Mouse (Mus musculus) midbrain, embryonic 11.5 days (tissue): ENCODE data around the gene Clec16a. TPM values are rescaled to one million over a fixed set of nuclear protein-coding genes. Genes with fewer than 3 reads are reported as not detected.

Source experiments
- ATAC-seq: fragments of 200-750 bp; cut with Nextera tagmentation; 2 replicates; pipeline ENCODE4 v1.8.0; 2017; ENCODE audit warnings: moderate TSS enrichment, moderate library complexity; ENCODE audit not compliant: low FRiP score
- DNase-seq: peaks from one replicate; pipeline ENCODE4 v3.0.0; 2015; ENCODE audit warnings: low spot score; ENCODE audit errors: missing footprints
- H3K27ac ChIP-seq: fragments of 300-500 bp; sonication (generic); 2 replicates; pipeline ENCODE4 v1.5.1; 2014; ENCODE audit warnings: low read depth, low read length
- H3K27me3 ChIP-seq: fragments of 300-500 bp; sonication (generic); 2 replicates; pipeline ENCODE4 v1.6.1; 2014; ENCODE audit warnings: mild to moderate bottlenecking, low read length, moderate library complexity, mixed read lengths; ENCODE audit not compliant: control insufficient read depth, insufficient read depth
- H3K36me3 ChIP-seq: fragments of 300-500 bp; sonication (generic); 2 replicates; pipeline ENCODE4 v1.6.1; 2014; ENCODE audit warnings: mild to moderate bottlenecking, low read length, moderate library complexity, mixed read lengths; ENCODE audit not compliant: control insufficient read depth, insufficient read depth
- H3K4me1 ChIP-seq: fragments of 300-500 bp; sonication (generic); 2 replicates; pipeline ENCODE4 v1.6.1; 2014; ENCODE audit warnings: low read length; ENCODE audit not compliant: control insufficient read depth, insufficient read depth
- H3K4me2 ChIP-seq: fragments of 300-500 bp; sonication (generic); 2 replicates; pipeline ENCODE4 v1.6.1; 2014; ENCODE audit warnings: mild to moderate bottlenecking, moderate library complexity
- H3K4me3 ChIP-seq: fragments of 300-500 bp; sonication (generic); 2 replicates; pipeline ENCODE4 v1.5.1; 2014; ENCODE audit warnings: low read depth, low read length
- H3K9ac ChIP-seq: fragments of 300-500 bp; sonication (generic); 2 replicates; pipeline ENCODE4 v1.6.1; 2014; ENCODE audit warnings: low read length
- H3K9me3 ChIP-seq: fragments of 300-500 bp; sonication (generic); 2 replicates; pipeline ENCODE4 v1.6.1; 2016; ENCODE audit warnings: low read length; ENCODE audit not compliant: control insufficient read depth
- WGBS: fragments of 180-500 bp; shearing (Covaris S2); extraction: QIAGEN DNeasy Blood & Tissue Kit; methylation state at CpG from one replicate; pipeline ENCODE4 v1.1.7; 2014; 5-methylcytosine and 5-hydroxymethylcytosine counted together
- polyA plus RNA-seq: library from polyadenylated mRNA; unstranded; fragments of >200 nt; fragmentation: Nextera tagmentation; extraction: Ambion mirVana; gene quantifications from 2 replicates; pipeline ENCODE4 v1.2.1, GENCODE M21; 2014

The Clec16a gene
- polyA plus RNA-seq, 1 experiment from 2014 or later, result 41.2 TPM

DNA sequence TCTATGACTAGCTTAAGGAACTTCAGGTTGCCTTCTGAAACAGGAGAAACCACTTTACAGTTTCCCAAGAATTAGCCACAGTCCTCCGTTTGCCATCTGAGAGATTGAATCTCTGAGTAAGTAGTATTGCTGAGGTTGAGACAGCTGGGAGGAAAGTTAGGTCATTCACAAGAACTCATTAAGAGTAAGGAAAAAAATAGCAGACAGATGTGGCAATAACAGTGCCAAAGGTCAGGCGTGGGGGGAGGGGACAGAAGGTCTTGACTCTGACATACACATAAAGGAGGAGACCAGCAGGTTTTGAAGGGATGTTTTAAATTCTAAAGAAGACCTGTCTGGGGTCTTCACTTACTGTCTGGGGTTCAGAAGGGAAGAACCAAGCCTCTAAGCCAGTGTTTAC is 157.3 kb downstream of the Clec16a start:
- DNase-seq, result no peak
- Histone ChIP-seq H3K4me2 (no peak overlapping the region), H3K27ac (no peak overlapping the region), H3K4me3 (no peak overlapping the region), H3K36me3 (no peaks in the 10 kb centered on the region), H3K27me3 (no peaks in the 10 kb centered on the region), H3K4me1 (no peaks in the 10 kb centered on the region), H3K9ac (no peak overlapping the region), H3K9me3 (no peaks in the 10 kb centered on the region)
- 80% methylated on average over 2 of the region's 2 CpGs for WGBS
- ATAC-seq, result no peak

DNA sequence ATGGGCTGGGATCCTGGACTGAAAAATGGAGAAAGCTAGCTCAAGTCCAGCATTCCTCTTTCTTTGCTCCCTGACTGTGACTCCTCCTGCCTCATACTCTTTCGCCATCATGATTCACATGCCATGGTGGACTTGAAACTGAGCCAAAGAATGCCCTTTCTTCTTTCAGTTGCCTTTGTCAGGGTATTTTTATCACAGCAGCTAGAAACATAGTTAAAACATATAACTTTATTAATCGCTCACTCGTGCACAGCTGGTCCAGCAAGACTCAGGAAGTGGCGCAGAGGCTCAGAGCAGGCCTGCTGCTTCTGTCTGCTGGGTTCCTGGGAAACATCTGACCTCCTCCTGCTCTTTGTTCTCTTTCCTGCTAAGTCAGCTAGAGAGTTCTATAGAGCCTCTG is 158.8 kb downstream of the Clec16a start:
- H3K9me3 ChIP-seq, result no peaks in the 10 kb centered on the region
- no peaks in the 10 kb centered on the region for H3K27me3 ChIP-seq
- no peak overlapping the region for H3K27ac ChIP-seq
- no peak for DNase-seq
- 82% methylated on average over 4 of the region's 4 CpGs for WGBS
- no peaks in the 10 kb centered on the region for H3K36me3 ChIP-seq
- H3K9ac ChIP-seq, result no peak overlapping the region
- ATAC-seq, result no peak
- no peak overlapping the region for H3K4me3 ChIP-seq
- H3K4me1 ChIP-seq, result no peaks in the 10 kb centered on the region
- no peak overlapping the region for H3K4me2 ChIP-seq

GRCm38 (mm10) chr16:10705396-10705795 is 160.3 kb downstream of the Clec16a start:
- H3K27me3 ChIP-seq, result no peaks in the 10 kb centered on the region
- DNase-seq (no peak), ATAC-seq (no peak)
- H3K9me3 ChIP-seq, result no peaks in the 10 kb centered on the region
- H3K27ac ChIP-seq, result no peak overlapping the region
- no peak overlapping the region for H3K9ac ChIP-seq
- no peaks in the 10 kb centered on the region for H3K36me3 ChIP-seq
- no peak overlapping the region for H3K4me3 ChIP-seq
- H3K4me1 ChIP-seq, result no peaks in the 10 kb centered on the region
- WGBS, result 74% methylated on average over 1 of the region's 1 CpGs
- H3K4me2 ChIP-seq, result no peak overlapping the region

DNA sequence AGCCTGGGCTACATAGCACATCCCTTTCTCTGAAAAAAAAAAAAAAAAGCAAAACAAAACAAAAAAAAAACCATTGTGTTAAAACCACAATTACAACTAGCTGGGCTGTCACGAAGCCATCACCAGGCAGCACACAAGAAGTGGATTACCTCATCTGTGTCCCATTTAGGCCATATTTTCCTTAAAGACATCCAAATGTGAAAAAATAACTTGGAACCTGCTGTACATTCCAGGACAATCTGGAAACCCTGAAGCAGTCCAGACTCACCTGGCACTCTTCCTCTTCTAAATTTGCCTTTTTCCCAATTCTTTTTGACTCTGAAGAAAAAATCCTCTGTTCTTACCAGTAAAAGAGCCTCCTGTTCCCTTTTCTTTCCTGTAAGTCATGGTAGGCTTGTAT is 166.4 kb downstream of the Clec16a start:
- H3K4me2 ChIP-seq, result no peak overlapping the region
- ATAC-seq (no peak), DNase-seq (no peak)
- H3K36me3 ChIP-seq, result no peaks in the 10 kb centered on the region
- no peaks in the 10 kb centered on the region for H3K9me3 ChIP-seq
- no peak overlapping the region for H3K9ac ChIP-seq
- no peaks in the 10 kb centered on the region for H3K27me3 ChIP-seq
- no peak overlapping the region for H3K27ac ChIP-seq
- no peak overlapping the region for H3K4me3 ChIP-seq
- peaks cover 5% of the 10 kb centered on the region; the same call in 1 of the 2 replicates for H3K4me1 ChIP-seq
- WGBS, result 82% methylated on average over 1 of the region's 1 CpGs

- H3K4me2 ChIP-seq, result no peak overlapping the region
- H3K27me3 ChIP-seq, result no peaks in the 10 kb centered on the region
- H3K4me3 ChIP-seq, result no peak overlapping the region
- H3K9ac ChIP-seq, result no peak overlapping the region
- ATAC-seq, result no peak
- WGBS, result 81% methylated on average over 2 of the region's 2 CpGs
- peaks cover 5% of the 10 kb centered on the region; the same call in 1 of the 2 replicates for H3K4me1 ChIP-seq
- no peaks in the 10 kb centered on the region for H3K9me3 ChIP-seq
- no peaks in the 10 kb centered on the region for H3K36me3 ChIP-seq
- no peak for DNase-seq
- no peak overlapping the region for H3K27ac ChIP-seq
Measured at GRCm38 (mm10) chr16:10713041-10713440, 167.9 kb downstream of the Clec16a start.

DNA sequence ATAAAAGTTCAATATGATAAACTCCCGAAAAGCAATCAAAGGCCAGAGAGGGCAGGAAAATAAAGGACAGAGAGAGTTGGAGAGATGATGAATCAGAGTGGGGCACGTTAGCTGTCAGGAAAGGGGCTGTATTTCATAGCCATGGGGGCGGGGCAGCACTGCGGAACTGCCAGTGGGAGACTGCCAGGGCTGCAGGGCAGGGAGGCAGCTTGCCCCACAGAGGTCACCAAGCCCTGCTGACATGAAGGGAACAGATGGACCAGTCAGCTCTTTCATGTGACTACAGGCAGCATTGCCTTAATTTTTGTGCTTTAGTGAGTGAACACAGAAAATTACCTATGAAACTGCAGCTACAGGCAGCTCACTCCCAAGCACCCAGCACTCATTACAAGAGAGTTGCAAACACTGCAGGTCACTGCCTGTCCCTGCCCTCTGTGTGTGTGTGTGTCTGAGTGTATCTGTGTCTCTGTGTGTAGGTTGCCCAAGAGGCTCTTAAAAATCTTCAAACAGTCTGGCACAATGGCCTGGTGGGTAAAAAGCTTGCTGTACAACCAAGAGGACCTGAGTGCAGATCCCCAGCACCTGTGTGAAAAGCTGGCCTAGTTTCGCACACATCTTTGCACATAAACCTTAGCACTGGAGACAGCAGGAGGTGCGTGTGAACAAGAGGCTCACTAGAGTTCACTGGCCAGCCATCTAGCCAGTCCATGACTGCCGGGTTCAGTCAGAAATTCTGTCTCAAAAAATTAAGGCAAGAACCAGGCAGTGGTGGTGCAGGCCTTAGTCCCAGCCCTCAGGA is 168.5 kb downstream of the Clec16a start:
- H3K4me1 ChIP-seq, result peaks cover 5% of the 10 kb centered on the region; the same call in 1 of the 2 replicates
- H3K9ac ChIP-seq, result no peak overlapping the region
- H3K36me3 ChIP-seq, result no peaks in the 10 kb centered on the region
- H3K9me3 ChIP-seq, result no peaks in the 10 kb centered on the region
- H3K4me2 ChIP-seq, result no peak overlapping the region
- DNase-seq, result peak; percentile 33
- H3K27me3 ChIP-seq, result no peaks in the 10 kb centered on the region
- no peak overlapping the region for H3K4me3 ChIP-seq
- H3K27ac ChIP-seq, result no peak overlapping the region; the same call in 1 of the 2 replicates
- 63% methylated on average over 7 of the region's 7 CpGs for WGBS
- ATAC-seq, result no peak

DNA sequence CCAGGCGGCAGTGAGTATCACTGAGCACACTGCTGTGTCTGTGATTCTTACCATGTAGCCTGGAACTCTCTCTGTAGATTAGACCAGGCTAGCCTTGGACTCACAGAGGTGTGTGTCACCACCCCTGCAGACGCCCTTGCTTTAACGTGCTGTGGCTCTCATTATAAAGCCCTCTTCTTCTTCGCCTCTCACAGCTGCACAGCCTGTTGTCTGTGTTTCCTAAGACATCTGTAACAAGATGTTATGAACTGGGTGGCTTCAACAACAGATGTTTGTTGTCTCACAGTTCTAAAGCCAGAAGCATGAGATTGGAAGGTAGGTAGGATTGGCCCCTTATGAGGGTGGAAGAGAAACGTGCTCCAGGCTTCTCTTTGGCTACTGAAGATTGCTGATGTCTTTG is 170.1 kb downstream of the Clec16a start:
- 84% methylated on average over 5 of the region's 5 CpGs for WGBS
- ATAC-seq, result no peak
- H3K36me3 ChIP-seq, result no peaks in the 10 kb centered on the region

DNA sequence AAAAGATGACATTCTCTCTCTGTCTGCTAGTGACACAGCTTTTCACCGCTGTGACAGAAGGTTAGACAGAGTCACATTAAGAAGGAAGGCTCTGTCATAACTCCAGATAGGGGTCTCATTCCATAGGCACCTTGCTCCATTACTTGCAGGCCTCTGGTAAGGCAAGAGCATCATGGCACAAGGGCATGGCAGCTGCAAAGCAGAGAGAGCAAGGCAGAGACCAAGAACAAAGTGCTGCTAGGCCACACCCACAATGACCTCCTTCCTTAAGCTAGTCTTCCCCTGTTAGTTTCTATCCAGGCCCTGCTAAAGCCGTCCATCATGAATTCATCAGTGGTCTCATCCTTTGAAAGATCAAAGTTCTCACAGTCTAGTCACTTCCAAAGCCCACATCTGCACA is 170.5 kb downstream of the Clec16a start:
- no peak overlapping the region for H3K4me2 ChIP-seq
- no peak overlapping the region for H3K4me3 ChIP-seq
- ATAC-seq (no peak), DNase-seq (peak; percentile 70)
- H3K27ac ChIP-seq, result no peak overlapping the region
- peaks cover 5% of the 10 kb centered on the region; the same call in 1 of the 2 replicates for H3K4me1 ChIP-seq
- H3K9ac ChIP-seq, result no peak overlapping the region
- no peaks in the 10 kb centered on the region for H3K27me3 ChIP-seq
- no peaks in the 10 kb centered on the region for H3K9me3 ChIP-seq
- WGBS, result 79% methylated on average over 2 of the region's 2 CpGs
- H3K36me3 ChIP-seq, result no peaks in the 10 kb centered on the region

More for the DNA sequence above, 170.1 kb downstream of the Clec16a start:
- Histone ChIP-seq H3K4me3 (no peak overlapping the region), H3K4me1 (peaks cover 5% of the 10 kb centered on the region; the same call in 1 of the 2 replicates), H3K27ac (no peak overlapping the region), H3K27me3 (no peaks in the 10 kb centered on the region), H3K4me2 (no peak overlapping the region), H3K9ac (no peak overlapping the region), H3K9me3 (no peaks in the 10 kb centered on the region)
- peak; percentile 44 for DNase-seq

DNA sequence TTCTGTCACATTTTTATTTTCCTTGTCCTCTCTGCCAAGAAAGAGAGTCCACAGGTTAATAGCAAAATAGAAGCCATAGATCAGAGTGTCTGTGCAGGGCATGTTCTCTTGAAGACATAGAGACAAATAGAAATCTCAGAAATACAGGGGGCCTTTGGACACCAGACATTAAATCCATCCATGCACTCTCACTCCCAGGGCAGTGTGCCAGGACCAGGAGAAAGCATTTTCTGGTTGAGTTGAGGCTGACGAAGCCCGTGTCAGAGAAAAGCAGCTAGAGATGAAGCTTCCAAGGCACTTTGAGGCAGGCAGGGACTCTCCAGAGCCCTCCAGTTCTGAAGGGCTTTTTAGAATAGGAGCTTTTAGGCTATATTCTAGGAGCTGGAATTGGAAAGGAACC is 171.6 kb downstream of the Clec16a start:
- no peak overlapping the region for H3K9ac ChIP-seq
- peak; percentile 53 for DNase-seq
- no peaks in the 10 kb centered on the region for H3K9me3 ChIP-seq
- no peak overlapping the region for H3K4me3 ChIP-seq
- H3K27ac ChIP-seq, result no peak overlapping the region
- WGBS, result 84% methylated on average over 2 of the region's 2 CpGs
- H3K36me3 ChIP-seq, result no peaks in the 10 kb centered on the region
- no peak for ATAC-seq
- H3K4me2 ChIP-seq, result no peak overlapping the region
- H3K4me1 ChIP-seq, result peaks cover 5% of the 10 kb centered on the region; the same call in 1 of the 2 replicates
- H3K27me3 ChIP-seq, result no peaks in the 10 kb centered on the region
